Mouse (Mus musculus): ENCODE data around the gene Ugp2.
"Not testable (repeated sequence)": the region's sequence is repeated elsewhere in the genome, so short reads cannot be mapped to it uniquely, and the experiment has no call there.

Ugp2 gene

DNA sequence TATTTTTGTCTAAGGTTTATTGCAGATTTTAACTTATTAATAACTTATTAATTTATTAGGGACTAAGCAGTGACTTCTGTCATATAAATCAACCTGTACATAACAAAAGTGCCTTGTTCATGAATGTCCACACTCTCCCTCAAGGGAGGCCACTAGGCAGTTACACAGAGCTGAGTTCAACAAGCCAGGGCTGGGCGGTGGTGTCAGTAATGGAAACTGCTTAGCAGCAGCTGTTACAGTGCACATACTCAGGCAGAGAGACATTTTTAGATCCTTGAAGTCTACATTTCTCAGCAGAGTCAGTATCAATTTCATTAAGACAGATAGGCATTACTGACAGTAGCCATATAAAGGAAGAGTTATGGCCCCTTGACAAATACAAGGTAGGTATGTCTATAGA is 33.1 kb downstream of the Ugp2 start:
- no peak for DNase-seq (ENCODE audit: extremely low spot score, low read depth, low spot score)

DNA sequence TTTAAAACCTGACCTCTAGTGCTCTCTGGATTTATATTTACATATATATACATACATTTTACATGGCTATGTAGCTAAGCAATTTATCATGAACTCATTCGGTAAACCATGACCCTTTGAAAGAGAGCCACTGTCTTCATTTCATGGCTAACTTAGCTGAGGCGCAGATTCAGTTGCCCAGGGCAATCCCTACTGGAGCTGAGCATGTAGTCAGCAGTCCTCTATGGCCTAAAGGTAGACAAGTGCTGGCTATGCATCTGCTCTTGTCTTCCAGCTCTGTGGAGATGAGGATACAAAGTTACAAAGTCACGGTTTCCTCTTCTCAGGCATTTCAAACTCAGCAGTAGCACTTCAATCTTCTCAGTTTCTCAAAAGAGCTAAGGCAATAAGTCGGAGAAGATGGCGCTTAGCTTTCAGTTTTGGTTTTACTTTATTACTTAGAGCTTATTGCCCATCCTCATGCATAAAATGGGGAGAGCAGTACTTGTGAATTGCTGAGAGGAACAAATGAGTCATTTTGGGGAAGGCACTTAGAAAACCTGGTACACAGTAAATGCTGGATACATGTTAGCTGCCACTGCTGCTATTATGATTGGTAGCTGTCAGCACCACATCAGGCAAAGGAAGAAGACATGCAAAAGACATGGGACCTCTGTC is 38.2 kb downstream of the Ugp2 start:
- DNase-seq (ENCODE audit: extremely low spot score, low read depth, low spot score) = no peak

DNA sequence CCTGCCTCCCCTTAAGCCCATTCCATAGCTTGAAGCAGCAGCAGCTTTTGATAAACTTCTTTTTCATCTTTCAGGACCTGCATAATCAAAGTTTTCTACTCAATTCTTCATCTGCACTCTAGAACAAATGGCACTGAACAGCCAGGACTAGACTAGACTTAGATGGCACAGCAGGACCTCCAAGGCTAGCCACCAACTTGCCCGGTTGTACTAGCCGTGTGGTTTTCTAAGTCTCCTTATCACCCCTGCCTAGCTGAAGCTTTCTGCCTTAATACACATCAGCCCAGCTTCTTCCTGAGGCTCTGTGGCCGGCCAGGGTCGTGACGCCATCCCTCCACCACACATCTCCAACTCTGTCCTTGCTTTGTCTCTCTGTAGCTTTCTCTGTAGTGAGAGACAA is 42.9 kb downstream of the Ugp2 start:
- DNase-seq (ENCODE audit: extremely low spot score, low read depth, low spot score) = no peak

DNA sequence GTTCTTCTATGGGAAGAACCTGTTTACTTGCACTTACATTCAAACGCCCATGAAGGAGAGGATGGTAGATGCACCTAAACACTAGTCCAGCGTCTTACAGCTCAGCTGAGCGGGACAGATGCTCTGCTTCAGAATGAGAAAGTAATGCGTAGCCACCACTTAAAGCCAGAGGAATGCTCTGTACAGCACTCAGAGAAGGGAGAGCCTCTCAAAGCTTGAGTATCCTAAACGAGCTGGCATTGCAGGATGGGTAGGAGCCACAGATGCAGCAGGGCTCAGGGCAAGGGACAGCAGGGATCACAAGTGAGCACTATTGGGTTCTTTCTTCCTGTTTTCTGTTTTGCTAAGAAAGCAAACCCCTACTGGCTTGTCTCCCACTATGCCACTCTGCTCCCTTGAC is 43.5 kb downstream of the Ugp2 start:
- DNase-seq (ENCODE audit: extremely low spot score, low read depth, low spot score) = no peak

DNA sequence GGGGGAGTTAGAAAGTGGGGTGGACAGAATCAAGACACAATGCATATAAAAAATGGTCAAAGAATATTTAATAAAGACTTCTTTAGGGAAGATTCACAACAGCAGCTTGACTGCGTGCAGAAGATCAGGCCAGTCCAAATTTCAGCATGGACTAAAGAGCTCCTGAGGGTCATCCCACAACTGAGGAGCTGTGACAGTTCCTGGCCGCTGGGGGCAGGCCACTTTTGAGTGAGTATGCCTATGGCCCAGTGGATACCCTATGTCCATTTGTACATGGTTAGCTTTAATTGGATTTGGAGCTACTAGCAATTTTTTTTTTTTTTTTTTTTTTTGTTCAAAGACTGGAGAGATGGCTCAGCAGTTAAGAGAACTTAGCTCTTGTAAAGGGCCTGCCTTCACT is 44.2 kb downstream of the Ugp2 start:
- DNase-seq (ENCODE audit: extremely low spot score, low read depth, low spot score) = no peak

DNA sequence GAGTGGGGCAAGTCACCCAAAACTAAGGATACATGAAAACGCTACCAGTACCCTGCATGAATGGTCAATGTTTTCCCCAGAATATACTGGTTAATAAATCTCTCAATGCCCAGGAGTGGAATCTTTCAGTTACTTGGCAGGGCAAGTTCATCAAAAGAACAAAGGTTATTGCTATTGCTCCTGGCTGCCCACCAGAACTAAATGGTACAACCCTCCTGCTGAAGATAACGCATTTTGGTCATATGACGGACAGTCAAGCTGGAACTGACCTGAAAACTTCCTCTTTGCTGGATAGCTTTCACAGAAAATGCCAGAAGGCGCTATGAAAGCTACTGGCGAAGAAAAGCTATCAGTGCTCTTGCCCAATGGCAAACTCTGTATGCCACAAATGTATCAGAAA is 45.2 kb downstream of the Ugp2 start:
- no peak for DNase-seq (ENCODE audit: extremely low spot score, low read depth, low spot score)

DNA sequence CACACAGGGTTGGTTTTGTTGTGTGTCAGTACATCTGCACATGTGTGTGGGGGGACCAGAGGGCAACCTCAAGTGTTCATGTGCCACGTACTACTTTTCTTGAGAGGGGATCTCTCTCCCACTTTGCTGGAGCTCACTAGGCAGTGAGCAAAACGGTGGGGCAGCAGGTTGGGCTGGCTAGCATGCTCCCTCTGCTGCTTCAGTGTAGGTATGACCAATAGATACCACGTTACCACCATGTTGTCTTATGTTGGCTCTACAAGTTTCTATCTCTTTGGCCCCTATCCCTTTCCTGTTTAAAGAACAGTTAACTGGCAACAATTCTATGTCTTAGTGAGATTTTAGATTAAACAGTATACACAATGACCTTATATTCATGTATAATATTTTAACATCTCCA is 48.7 kb downstream of the Ugp2 start:
- no peak for DNase-seq (ENCODE audit: extremely low spot score, low read depth, low spot score)

DNA sequence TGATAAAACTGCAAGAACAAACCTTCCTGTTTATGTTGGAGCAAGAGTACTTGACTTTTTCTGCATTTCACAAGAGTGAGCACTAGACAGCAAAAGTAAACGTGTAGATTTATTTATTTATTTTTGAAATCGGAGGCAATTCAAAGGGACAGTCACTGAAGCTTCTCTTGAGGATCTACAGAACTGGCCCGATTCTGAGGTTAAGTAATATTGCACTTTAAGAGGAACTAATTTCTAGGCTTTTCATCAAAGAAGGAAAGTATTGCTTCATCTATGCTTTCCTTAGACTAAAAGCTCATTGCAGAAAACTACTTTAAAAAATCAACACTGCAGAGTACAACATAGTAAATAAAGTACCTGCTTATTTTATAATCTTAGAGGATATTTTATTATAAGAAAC is 49.4 kb downstream of the Ugp2 start:
- DNase-seq (ENCODE audit: extremely low spot score, low read depth, low spot score) = no peak

DNA sequence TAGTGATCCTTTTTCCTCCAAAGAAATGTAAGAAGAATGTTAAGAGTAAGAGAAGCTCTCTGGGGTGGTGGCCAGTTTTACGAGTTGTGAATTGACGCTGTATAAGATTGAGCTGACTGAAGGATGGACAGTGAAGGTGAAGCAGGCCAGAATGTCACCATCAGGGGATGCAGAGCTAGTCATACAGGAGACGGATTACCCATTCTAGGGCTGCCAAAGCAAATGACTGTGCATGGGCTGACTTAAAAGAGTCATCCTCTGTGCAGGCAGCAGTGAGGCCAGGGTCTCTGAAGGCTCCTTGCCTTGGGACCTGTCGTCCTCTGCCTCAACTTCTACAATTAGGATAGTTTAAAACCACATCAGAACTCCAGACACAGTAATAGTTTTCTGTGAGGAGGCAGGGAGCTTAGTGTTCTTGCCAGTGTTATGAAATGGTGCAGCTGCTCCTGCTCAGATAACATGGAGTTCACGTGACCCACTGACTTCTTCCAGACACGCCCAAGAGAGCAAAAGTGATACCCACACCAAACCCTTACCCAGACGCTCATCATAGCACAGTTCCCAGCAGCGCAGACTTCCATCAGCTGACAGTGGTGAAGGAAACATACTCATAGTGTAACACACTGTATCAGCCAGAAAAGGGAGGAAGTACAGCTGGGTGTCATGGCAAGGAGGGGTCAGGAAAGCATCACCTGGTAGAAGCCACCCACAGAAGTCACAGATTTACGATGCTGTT is 56.9 kb downstream of the Ugp2 start:
- DNase-seq (ENCODE audit: extremely low spot score, low read depth, low spot score) = no peak

DNA sequence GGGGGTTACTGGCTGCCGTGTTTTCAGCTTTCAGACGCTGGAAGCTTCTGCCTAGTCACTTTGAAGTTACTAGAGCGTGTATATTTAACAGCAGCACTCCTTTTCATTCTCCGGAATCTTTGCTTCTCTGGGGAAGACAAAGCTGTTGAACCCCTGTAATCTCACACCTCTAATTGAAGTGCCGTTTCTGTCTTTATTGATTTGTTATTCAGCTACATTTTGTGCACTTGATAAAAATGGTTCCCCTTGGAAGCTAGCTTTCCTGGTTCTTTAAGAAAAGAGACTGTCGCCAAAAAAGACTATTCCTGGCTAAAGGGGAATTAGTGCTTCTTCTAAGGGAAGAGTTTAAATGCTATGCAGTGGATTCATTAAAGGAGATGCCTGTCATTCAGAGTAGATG is 61.5 kb downstream of the Ugp2 start:
- DNase-seq (ENCODE audit: extremely low spot score, low read depth, low spot score) = no peak

DNA sequence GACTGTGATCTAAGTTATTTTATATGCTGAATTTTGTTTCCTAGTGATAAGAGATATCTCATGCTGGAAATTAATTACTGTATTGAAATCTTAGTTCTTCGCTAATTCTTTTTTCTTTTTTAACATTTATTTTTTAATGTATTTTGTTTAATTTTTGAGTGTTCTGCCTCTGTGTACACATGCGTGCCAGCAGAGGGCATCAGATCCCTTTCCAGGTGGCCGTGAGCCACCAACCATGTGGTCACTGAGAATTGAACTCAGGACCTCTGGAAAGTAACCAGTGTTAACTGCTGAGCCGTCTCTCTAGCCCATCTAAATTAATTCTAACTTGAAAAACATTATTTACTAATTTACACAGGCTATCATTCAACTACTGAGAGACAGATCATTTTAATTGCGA is 62.9 kb downstream of the Ugp2 start:
- no peak for DNase-seq (ENCODE audit: extremely low spot score, low read depth, low spot score)

DNA sequence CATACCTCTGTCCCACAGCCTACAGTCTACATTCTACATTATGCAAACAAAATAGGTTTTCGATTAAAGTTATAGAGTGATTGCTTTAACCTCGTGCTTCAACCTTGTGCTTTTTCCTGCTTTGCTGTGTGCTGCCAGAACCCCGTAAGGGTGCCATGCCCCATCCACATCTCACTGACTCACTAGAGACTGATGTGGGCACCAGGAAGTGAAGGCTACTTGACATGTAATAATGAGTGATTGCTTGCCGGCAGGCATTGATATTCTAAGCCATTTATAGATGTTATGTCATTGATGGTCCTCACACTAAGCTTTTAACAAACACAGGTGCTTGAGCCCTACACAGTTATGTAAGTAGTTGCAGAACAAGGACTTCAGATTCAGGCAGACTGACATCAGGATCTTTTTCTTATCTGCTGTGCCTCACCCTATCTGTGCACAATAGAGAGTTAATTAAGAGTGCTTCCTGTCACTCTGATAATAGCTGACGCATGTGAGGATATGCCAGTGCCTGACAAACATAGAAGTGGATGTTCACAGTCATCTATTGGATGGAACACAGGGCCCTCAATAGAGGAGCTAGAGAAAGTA is 63.8 kb downstream of the Ugp2 start:
- no peak for DNase-seq (ENCODE audit: extremely low spot score, low read depth, low spot score)

DNA sequence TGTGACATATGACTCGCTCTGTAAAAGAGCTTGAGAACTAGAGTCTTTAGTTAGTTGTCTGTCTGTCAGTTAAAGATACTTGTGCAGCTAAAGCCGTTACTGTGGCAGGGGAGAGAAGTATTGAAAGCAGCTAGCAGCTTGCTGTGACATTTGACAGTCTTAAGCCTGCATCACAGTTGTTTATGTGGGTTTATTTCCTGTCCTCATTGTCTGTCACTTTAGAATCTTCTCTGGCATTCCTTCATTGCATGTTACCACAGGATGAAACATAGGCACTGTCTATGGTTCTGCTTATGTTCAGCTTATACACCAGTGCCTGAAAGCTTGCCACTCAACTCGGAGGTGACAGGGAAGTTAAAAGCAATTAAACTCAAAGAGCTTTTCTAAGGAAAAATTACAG is 67.4 kb downstream of the Ugp2 start:
- DNase-seq (ENCODE audit: extremely low spot score, low read depth, low spot score) = no peak

DNA sequence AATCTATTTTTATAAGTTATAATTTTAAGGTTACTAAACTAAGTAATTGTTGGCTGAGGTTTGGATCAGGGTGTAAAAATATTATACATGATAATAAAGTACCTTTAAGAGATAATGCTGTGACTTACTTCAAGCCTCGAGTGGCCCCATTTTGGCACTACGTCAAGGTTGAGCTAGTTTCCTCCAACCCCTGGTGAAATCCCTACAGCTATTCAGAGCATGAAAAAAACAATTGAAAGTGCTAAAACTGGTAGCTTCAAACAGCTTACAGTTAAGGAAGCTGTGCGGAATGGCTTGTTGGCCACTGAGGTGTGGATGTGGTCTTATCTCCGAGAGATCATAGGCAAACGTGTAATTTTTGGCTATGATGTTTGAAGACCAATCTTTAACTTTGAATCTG is 75.5 kb downstream of the Ugp2 start:
- no peak for DNase-seq (ENCODE audit: extremely low spot score, low read depth, low spot score)

DNA sequence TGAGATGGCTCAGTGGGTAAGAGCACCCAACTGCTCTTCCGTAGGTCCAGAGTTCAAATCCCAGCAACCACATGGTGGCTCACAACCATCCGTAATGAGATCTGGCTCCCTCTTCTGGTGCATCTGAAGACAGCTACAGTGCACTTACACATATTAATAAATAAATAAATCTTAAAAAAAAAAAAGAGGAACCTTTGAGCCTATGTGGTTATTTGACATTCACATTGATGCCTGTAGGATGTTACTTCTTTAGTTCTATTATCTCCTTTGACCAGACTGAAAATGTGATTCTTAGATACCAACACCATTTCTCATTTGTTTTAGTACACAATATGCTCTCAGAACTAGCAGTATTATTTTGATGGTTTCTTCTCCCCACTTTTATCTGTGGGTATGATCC is 82.8 kb downstream of the Ugp2 start:
- DNase-seq (ENCODE audit: extremely low spot score, low read depth, low spot score) = not testable (repeated sequence)

DNA sequence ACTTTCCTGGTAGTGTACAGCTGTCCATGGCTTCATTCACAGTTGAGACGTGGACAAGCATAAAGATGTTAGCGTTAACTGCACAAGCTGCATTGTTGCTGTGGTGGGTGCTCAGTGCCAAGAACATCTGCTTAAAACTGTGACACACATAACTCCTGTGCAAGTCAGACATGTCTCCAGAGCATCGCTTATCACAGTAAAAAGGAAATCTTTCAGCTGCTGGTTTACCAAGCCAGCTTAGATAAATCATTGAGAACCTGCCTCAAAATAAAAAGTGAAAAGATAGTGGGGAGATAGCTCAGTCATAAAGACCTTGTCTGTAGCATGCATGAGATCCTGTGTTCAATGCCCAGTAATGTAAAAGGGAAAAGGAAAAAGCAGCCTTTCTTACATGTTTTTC is 84.6 kb downstream of the Ugp2 start:
- no peak for DNase-seq (ENCODE audit: extremely low spot score, low read depth, low spot score)

DNA sequence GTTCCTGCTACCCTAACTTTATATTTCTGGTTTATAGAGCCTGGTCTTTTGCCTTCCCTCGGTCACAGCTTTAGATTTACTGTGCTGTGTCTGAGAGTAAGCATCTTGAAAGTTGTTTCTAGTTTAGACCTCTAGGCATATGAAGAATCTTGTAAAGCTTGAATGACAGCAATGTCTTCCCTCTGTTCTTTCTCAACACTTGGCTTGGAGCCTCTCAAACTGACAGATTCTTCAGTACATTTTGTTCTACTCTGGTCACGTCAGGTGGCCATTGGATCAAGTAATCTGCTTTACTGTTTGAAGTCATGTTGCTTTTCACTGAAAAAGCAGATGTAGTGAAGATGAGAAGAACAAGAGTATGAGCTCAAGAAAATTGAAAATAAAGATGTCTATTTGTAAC is 94.8 kb downstream of the Ugp2 start:
- DNase-seq (ENCODE audit: extremely low spot score, low read depth, low spot score) = no peak

All from hindlimb bud, embryonic 11.5 days (tissue).